Mouse (Mus musculus) brain, embryonic 18.5 days (tissue): ENCODE measurements around the gene Psmd5.
"Not testable (repeated sequence)": the region's sequence is repeated elsewhere in the genome, so short reads cannot be mapped to it uniquely, and the experiment has no call there.

ENCODE experiments used
- DNase-seq: peaks from one replicate; pipeline ENCODE4 v3.0.0-alpha.2; 2012; ENCODE audit warnings: low read depth, low spot score

Psmd5 gene

GRCm38 (mm10) chr2:34895503-34896113 is 20.8 kb upstream of the Psmd5 start:
- DNase-seq: no peak

GRCm38 (mm10) chr2:34893950-34894349 is 19.2 kb upstream of the Psmd5 start:
- DNase-seq: no peak

GRCm38 (mm10) chr2:34884186-34884585 is 9.4 kb upstream of the Psmd5 start:
- no peak for DNase-seq

- DNase-seq: no peak
These were observed 8.4 kb upstream of the Psmd5 start for GRCm38 (mm10) chr2:34883190-34883589.

GRCm38 (mm10) chr2:34882757-34883156 is 8.0 kb upstream of the Psmd5 start:
- no peak for DNase-seq

- DNase-seq: no peak
These were observed 5.3 kb upstream of the Psmd5 start for GRCm38 (mm10) chr2:34880054-34880453.

- no peak for DNase-seq
These were observed 497 bp downstream of the Psmd5 start, which contains the start of gene Cutal for GRCm38 (mm10) chr2:34874271-34874670. Cutal (plus strand) TSS chr2:34874396.

- DNase-seq: peak; percentile 97
These were observed 4.0 kb downstream of the Psmd5 start for GRCm38 (mm10) chr2:34870520-34871474.

GRCm38 (mm10) chr2:34869680-34870079 is 5.1 kb downstream of the Psmd5 start:
- no peak for DNase-seq

- no peak for DNase-seq
These were observed 17.0 kb downstream of the Psmd5 start for GRCm38 (mm10) chr2:34857728-34858127.

- DNase-seq: no peak
These were observed 19.5 kb downstream of the Psmd5 start for GRCm38 (mm10) chr2:34855265-34855664.

- DNase-seq: no peak
These were observed 27.1 kb downstream of the Psmd5 start for GRCm38 (mm10) chr2:34847702-34848101.

- DNase-seq: no peak
These were observed 31.4 kb downstream of the Psmd5 start for GRCm38 (mm10) chr2:34843211-34843939.

- DNase-seq: no peak
These were observed 33.1 kb downstream of the Psmd5 start for GRCm38 (mm10) chr2:34841706-34842105.

GRCm38 (mm10) chr2:34840143-34840542 is 34.6 kb downstream of the Psmd5 start:
- not testable (repeated sequence) for DNase-seq

- no peak for DNase-seq
These were observed 39.1 kb downstream of the Psmd5 start for GRCm38 (mm10) chr2:34835669-34836068.

GRCm38 (mm10) chr2:34833624-34834023 is 41.1 kb downstream of the Psmd5 start:
- no peak for DNase-seq

- not testable (repeated sequence) for DNase-seq
These were observed 41.9 kb downstream of the Psmd5 start, which contains the start of gene Gm34653 for GRCm38 (mm10) chr2:34832766-34833457. Gm34653 (plus strand) TSS chr2:34833007.

- not testable (repeated sequence) for DNase-seq
These were observed 44.7 kb downstream of the Psmd5 start for GRCm38 (mm10) chr2:34830066-34830465.

- no peak for DNase-seq
These were observed 46.7 kb downstream of the Psmd5 start for GRCm38 (mm10) chr2:34828026-34828425.

GRCm38 (mm10) chr2:34827591-34827990 is 47.2 kb downstream of the Psmd5 start:
- no peak for DNase-seq
